Mouse (Mus musculus) megakaryocyte, embryonic 14.5 days (primary cell): ENCODE measurements around the gene Pjvk.

Source experiments
- FLI1 ChIP-seq: IDR thresholded peaks from 2 replicates; pipeline ENCODE4 v1.6.1; 2012; ENCODE audit warnings: low read length, inconsistent platforms, mixed read lengths
- GATA1 ChIP-seq: IDR thresholded peaks from 3 replicates; pipeline ENCODE4 v1.6.1; 2012; ENCODE audit warnings: mixed read lengths, low read length, inconsistent platforms, borderline replicate concordance

GRCm38 (mm10) chr2:76639637-76640036, 8.6 kb upstream of the Pjvk start:
- TF ChIP-seq FLI1 (no peak), GATA1 (no peak)
